Mouse (Mus musculus) liver, postnatal 0 days (tissue): Measurements from ENCODE around the gene Sft2d2.

Source experiments
- CTCF ChIP-seq: sonication (generic); IDR thresholded peaks from 2 replicates; pipeline ENCODE4 v1.5.1; 2016; ENCODE audit warnings: antibody characterized with exemption, low read depth
- EP300 ChIP-seq: IDR thresholded peaks from 2 replicates; pipeline ENCODE4 v1.6.1; 2016; ENCODE audit warnings: antibody characterized with exemption, low read depth, mild to moderate bottlenecking

DNA sequence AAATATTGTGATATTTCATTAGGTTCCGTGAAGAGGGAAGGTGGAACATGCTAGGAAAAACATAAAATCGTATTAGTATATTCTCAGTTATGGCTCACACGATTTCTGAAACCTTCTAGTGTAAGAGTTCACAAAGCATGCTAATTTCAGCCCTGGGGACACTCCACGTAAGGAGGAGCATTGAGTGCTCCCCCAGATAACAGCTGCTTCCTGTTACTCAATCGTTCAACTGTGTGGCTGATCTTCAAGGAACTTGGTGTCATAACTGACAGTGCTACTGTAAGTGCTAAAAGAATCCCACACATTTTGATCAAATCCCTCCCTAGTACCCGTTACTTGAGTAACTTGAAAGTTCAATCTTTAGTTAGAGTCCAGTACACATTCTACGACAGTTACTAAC is 21.6 kb upstream of the Sft2d2 start:
- TF ChIP-seq CTCF (no peak), EP300 (no peak)
